Mouse (Mus musculus): ENCODE data around the gene Gm13694. TPM values are rescaled to one million over a fixed set of nuclear protein-coding genes. Genes with fewer than 3 reads are reported as not detected.

The Gm13694 gene
- total RNA-seq, 1 experiment from 2014 or later, result 1.7 TPM

GRCm38 (mm10) chr2:84025217-84025616 lies 46.5 kb downstream of the Gm13694 start:
- peak; percentile 35 for DNase-seq

Other genes with a start within 250 kb of the Gm13694 start
- gene Fam171b, start 166.3 kb upstream of the Gm13694 start, total RNA-seq (2021), result 4.0 and 5.8 TPM in 2 replicates
- not detected in 2 replicates for gene Zswim2, start 37.7 kb upstream of the Gm13694 start, total RNA-seq (2021)
- gene Gm13698, start 23.2 kb upstream of the Gm13694 start, total RNA-seq (2021), result 1.6 and 1.7 TPM in 2 replicates
- gene Gm13693, start 17.4 kb upstream of the Gm13694 start, total RNA-seq (2021), result 1.6 and 1.7 TPM in 2 replicates
- gene Gm13695, start 11.6 kb upstream of the Gm13694 start, total RNA-seq (2021), result 1.6 TPM in 1 of 2 replicates, not detected in the other
- gene Gm13696, start 5.8 kb upstream of the Gm13694 start, total RNA-seq (2021), result 1.6 and 1.7 TPM in 2 replicates
- gene Gm13697, start 5.8 kb downstream of the Gm13694 start, total RNA-seq (2021), result 1.6 and 1.7 TPM in 2 replicates
- 1.6 and 1.7 TPM in 2 replicates for gene Gm13691, start 11.6 kb downstream of the Gm13694 start, total RNA-seq (2021)

Data from adrenal gland, postnatal 14 days (tissue).